ENCODE assay signal across 27 mouse cellular contexts in genomic region chr4:41352758-41353157, GRCm38 (mm10). TPM values are rescaled to one million over a fixed set of nuclear protein-coding genes. Genes with fewer than 3 reads are reported as not detected.
A peak's percentile ranks its signal among the peaks of the same experiment; 100 is the strongest.
DNase-seq lines count a peak whose midpoint lies in the region; ATAC-seq and TF ChIP-seq lines count a peak whose summit lies in the region.
"Had no signal": no experiment of that assay in that cellular context is flagged by ENCODE, and none has a peak within 500 bp of the region (broad histone marks: within the 10 kb centered on the region; RNA-seq: fewer than 3 reads in every experiment).

No protein-coding gene starts in this region.

- TF ChIP-seq POLR2A in MEL (IDR thresholded peaks at IDR 0.05; ENCODE audit: control insufficient read depth in 1 of 2, insufficient read depth in 1 of 2, low read depth in 1 of 2, low read length in 2 of 2, poor library complexity in 1 of 2): no peak

- ATAC-seq in liver, embryonic 15.5 days (ENCODE audit: insufficient read depth): peak; percentile 60
- ATAC-seq: forebrain, embryonic 15.5 days; hindbrain, embryonic 16.5 days; intestine, embryonic 15.5 days; midbrain, embryonic 16.5 days had no signal

- TF ChIP-seq EP300 in MEL (IDR thresholded peaks at IDR 0.05; ENCODE audit: low read depth in 1 of 2, low read length in 2 of 2): no peak

- H3K4me3 ChIP-seq in MEL (ENCODE audit: control insufficient read depth in 1 of 2, insufficient read depth in 1 of 2, low read depth in 2 of 2, low read length in 2 of 2): no peak overlapping the region
- H3K4me3 ChIP-seq in liver, embryonic 15.5 days (replicated peaks): no peak overlapping the region
- H3K4me3 ChIP-seq: embryonic facial prominence, embryonic 13.5 days; forebrain, embryonic 15.5 days; heart, embryonic 12.5 days; hindbrain, embryonic 10.5 days; intestine, embryonic 15.5 days; left cerebral cortex, adult 2 months; limb, embryonic 15.5 days; midbrain, embryonic 10.5 days had no signal

- TF ChIP-seq CTCF in MEL (IDR thresholded peaks at IDR 0.05 in 2 of 3, conservative IDR thresholded peaks at IDR 0.05 in 1 of 3; ENCODE audit: control insufficient read depth in 1 of 3, insufficient read depth in 1 of 3, low read depth in 2 of 3, low read length in 3 of 3, poor library complexity in 1 of 3, severe bottlenecking in 1 of 3): no peak

- H3K4me1 ChIP-seq in MEL (ENCODE audit: control insufficient read depth in 1 of 2, insufficient read depth in 2 of 2, low read length in 2 of 2): peaks cover 0 to 2% of the 10 kb centered on the region in 2 experiments; a peak in 3 of 4 replicates
- peaks cover 40% of the 10 kb centered on the region for H3K4me1 ChIP-seq in liver, embryonic 15.5 days (replicated peaks)

- 52% methylated on average over 4 of the region's 4 CpGs for WGBS in liver, embryonic 15.5 days (ENCODE audit: insufficient replicate concordance)

- H3K79me2 ChIP-seq in MEL (ENCODE audit: control insufficient read depth, insufficient read depth, low read length, poor library complexity): peaks cover 26% of the 10 kb centered on the region

- no peaks in the 10 kb centered on the region; the same call in 1 of the 2 replicates for H3K9me3 ChIP-seq in MEL (replicated peaks; ENCODE audit: insufficient read depth, low read length)
- H3K9me3 ChIP-seq in liver, embryonic 15.5 days (replicated peaks): no peaks in the 10 kb centered on the region
- H3K9me3 ChIP-seq: embryonic facial prominence, embryonic 13.5 days; forebrain, embryonic 15.5 days; heart, embryonic 12.5 days; intestine, embryonic 15.5 days; limb, embryonic 15.5 days had no signal

- no peak for TF ChIP-seq RAD21 in MEL (IDR thresholded peaks at IDR 0.05; ENCODE audit: low read depth, low read length)

- DNase-seq in 3134 (ENCODE audit: extremely low read depth, insufficient read length, low spot score): peak; percentile 22
- peak; percentile 54 for DNase-seq in MEL (ENCODE audit: low read depth, low spot score)
- peak; percentile 59 for DNase-seq in c-Kit-positive CD71-positive TER-119-positive erythroid progenitor cells, embryonic 14.5 days (ENCODE audit: low spot score)
- no peak for DNase-seq in layer of hippocampus, postnatal 14 days (ENCODE audit: low spot score in 2 of 2)
- no peak for DNase-seq in kidney, adult 9 months
- DNase-seq in urinary bladder, postnatal 14 days (ENCODE audit: low spot score): no peak
- DNase-seq: adrenal gland, postnatal 25 days; cerebellum, adult 2 months; cerebellum, postnatal 25 days; gastrocnemius, postnatal 14 days; heart, postnatal 10 days; kidney, adult 8-10 months; kidney, postnatal 4 days; layer of hippocampus, adult 9-11 months; lung, postnatal 4 days; right cerebral cortex, adult 18-20 months had no signal

- H3K27ac ChIP-seq in MEL (ENCODE audit: control insufficient read depth, low read depth, low read length): no peak overlapping the region
- peak overlapping the region; percentile 49 for H3K27ac ChIP-seq in liver, embryonic 15.5 days (replicated peaks)
- H3K27ac ChIP-seq: embryonic facial prominence, embryonic 13.5 days; forebrain, embryonic 15.5 days; hindbrain, embryonic 10.5 days; intestine, embryonic 15.5 days; left cerebral cortex, adult 2 months; limb, embryonic 15.5 days; midbrain, embryonic 10.5 days had no signal

- no peak overlapping the region for H3K9ac ChIP-seq in MEL (ENCODE audit: control insufficient read depth, low read depth, low read length, poor library complexity, severe bottlenecking)
- H3K9ac ChIP-seq in liver, embryonic 15.5 days: no peak overlapping the region
- H3K9ac ChIP-seq: embryonic facial prominence, embryonic 13.5 days; forebrain, embryonic 15.5 days; heart, embryonic 12.5 days; intestine, embryonic 15.5 days; limb, embryonic 15.5 days had no signal

- no peak overlapping the region for H3K4me2 ChIP-seq in liver, embryonic 15.5 days
- H3K4me2 ChIP-seq: embryonic facial prominence, embryonic 13.5 days; forebrain, embryonic 15.5 days; heart, embryonic 12.5 days; intestine, embryonic 15.5 days; limb, embryonic 15.5 days had no signal

- peaks cover 0 to 18% of the 10 kb centered on the region in 2 experiments; a peak in 3 of 4 replicates for H3K36me3 ChIP-seq in MEL (ENCODE audit: control insufficient read depth in 1 of 2, insufficient read depth in 2 of 2, low read length in 2 of 2)
- peaks cover 25% of the 10 kb centered on the region for H3K36me3 ChIP-seq in liver, embryonic 15.5 days (replicated peaks)
- H3K36me3 ChIP-seq: forebrain, embryonic 15.5 days had no signal

- H3K27me3 ChIP-seq in MEL (ENCODE audit: control insufficient read depth in 1 of 2, insufficient read depth in 2 of 2, low read length in 2 of 2): no peaks in the 10 kb centered on the region
- no peaks in the 10 kb centered on the region for H3K27me3 ChIP-seq in liver, embryonic 15.5 days
- H3K27me3 ChIP-seq: embryonic facial prominence, embryonic 13.5 days; forebrain, embryonic 15.5 days; heart, embryonic 12.5 days; intestine, embryonic 15.5 days; limb, embryonic 15.5 days had no signal

TF ChIP-seq in MEL, 35 proteins besides CTCF, POLR2A, EP300 and RAD21:
- TF ChIP-seq RCOR1 (IDR thresholded peaks at IDR 0.05; ENCODE audit: low read depth, low read length): peak; percentile 45; the same call in 1 of the 2 replicates
- TF ChIP-seq E2F4 (IDR thresholded peaks at IDR 0.05; ENCODE audit: borderline replicate concordance, low read depth, low read length): no peak
- TF ChIP-seq JUND (IDR thresholded peaks at IDR 0.05; ENCODE audit: low read depth, low read length): no peak
- TF ChIP-seq TAL1 (IDR thresholded peaks at IDR 0.05; ENCODE audit: low read length): peak; percentile 16; the same call in 1 of the 2 replicates

RNA-seq across cellular contexts. Expression of gene Ubap1, which starts 4.0 kb away (rescaled TPM):
- total RNA-seq in MEL (2012; rRNA removed): 9.1 and 12.8 TPM in 2 replicates
- polyA plus RNA-seq in MEL (2012; ENCODE audit: insufficient read depth in 1 of 2, insufficient read length in 2 of 2, low read depth in 1 of 2, low replicate concordance in 2 of 2, missing spikeins in 1 of 2): 10 to 100 TPM in 1 of 2 experiments, not detected in 1; 15.7 TPM
- 32.4 and 34.2 TPM in 2 replicates for polyA plus RNA-seq in liver, embryonic 15.5 days (2015; fragmentation: Nextera tagmentation; extraction: Ambion mirVana)
- 10 to 100 TPM; 44.0 to 44.3 TPM for total RNA-seq in layer of hippocampus, postnatal 14 days (2021)

RNA-seq across cellular contexts. Expression of gene Dcaf12, which starts 38.1 kb away (rescaled TPM):
- total RNA-seq in MEL (2012; rRNA removed): 24.3 and 25.9 TPM in 2 replicates
- polyA plus RNA-seq in MEL (2012; ENCODE audit: insufficient read depth in 1 of 2, insufficient read length in 2 of 2, low read depth in 1 of 2, low replicate concordance in 2 of 2, missing spikeins in 1 of 2): 10 to 100 TPM in 1 of 2 experiments, not detected in 1; 49.2 TPM
- 75.9 and 82.7 TPM in 2 replicates for polyA plus RNA-seq in liver, embryonic 15.5 days (2015; fragmentation: Nextera tagmentation; extraction: Ambion mirVana)
- 10 to 100 TPM; 51.0 to 54.5 TPM for total RNA-seq in layer of hippocampus, postnatal 14 days (2021)

Comparison
In these comparisons a context has a peak if more than half of its experiments do, and no peak if none do; other contexts are left out.
1. DNase-seq: peak in 3134 (single experiment), MEL (single experiment) and c-Kit-positive CD71-positive TER-119-positive erythroid progenitor cells, embryonic 14.5 days (single experiment); none in layer of hippocampus, postnatal 14 days (0 of 2), kidney, adult 9 months (single experiment) and urinary bladder, postnatal 14 days (single experiment).